Mouse (Mus musculus): Measurements from ENCODE around the gene Slc2a1. TPM values are rescaled to one million over a fixed set of nuclear protein-coding genes. Genes with fewer than 3 reads are reported as not detected.

The Slc2a1 gene
- polyA plus RNA-seq, 1 experiment, result 215 TPM

- Histone ChIP-seq H3K27me3 (ENCODE audit: control insufficient read depth) (peaks cover 31% of the 10 kb centered on the region), H3K9me3 (ENCODE audit: control insufficient read depth, low read length) (peaks cover 4% of the 10 kb centered on the region), H3K4me1 (ENCODE audit: control insufficient read depth) (peaks cover 3% of the 10 kb centered on the region), H3K4me3 (replicated peaks) (no peak overlapping the region), H3K36me3 (ENCODE audit: control insufficient read depth) (no peaks in the 10 kb centered on the region)
- TF ChIP-seq TAL1 (IDR thresholded peaks at IDR 0.05; ENCODE audit: low read length) (no peak), GATA1 (IDR thresholded peaks at IDR 0.05; ENCODE audit: low read length) (no peak)
These were observed 38.8 kb downstream of the Slc2a1 start for GRCm38 (mm10) chr4:119147347-119147746.

- Histone ChIP-seq H3K4me3 (replicated peaks) (no peak overlapping the region), H3K36me3 (ENCODE audit: control insufficient read depth) (no peaks in the 10 kb centered on the region), H3K27me3 (ENCODE audit: control insufficient read depth) (peaks cover 27% of the 10 kb centered on the region), H3K4me1 (ENCODE audit: control insufficient read depth) (no peaks in the 10 kb centered on the region; the same call in 1 of the 2 replicates), H3K9me3 (ENCODE audit: control insufficient read depth, low read length) (peaks cover 4% of the 10 kb centered on the region)
- TF ChIP-seq TAL1 (IDR thresholded peaks at IDR 0.05; ENCODE audit: low read length) (no peak), GATA1 (IDR thresholded peaks at IDR 0.05; ENCODE audit: low read length) (no peak)
These were observed 40.2 kb downstream of the Slc2a1 start for GRCm38 (mm10) chr4:119148741-119149140.

GRCm38 (mm10) chr4:119157186-119157585 is 48.7 kb downstream of the Slc2a1 start:
- no peaks in the 10 kb centered on the region for H3K36me3 ChIP-seq (ENCODE audit: control insufficient read depth)
- H3K27me3 ChIP-seq (ENCODE audit: control insufficient read depth), result peaks cover 11% of the 10 kb centered on the region
- no peak for TF ChIP-seq GATA1 (IDR thresholded peaks at IDR 0.05; ENCODE audit: low read length)
- TF ChIP-seq TAL1 (IDR thresholded peaks at IDR 0.05; ENCODE audit: low read length), result no peak
- no peaks in the 10 kb centered on the region; the same call in 1 of the 2 replicates for H3K9me3 ChIP-seq (ENCODE audit: control insufficient read depth, low read length)
- H3K4me1 ChIP-seq (ENCODE audit: control insufficient read depth), result no peaks in the 10 kb centered on the region
- no peak overlapping the region for H3K4me3 ChIP-seq (replicated peaks)

GRCm38 (mm10) chr4:119157891-119158290 is 49.4 kb downstream of the Slc2a1 start:
- H3K36me3 ChIP-seq (ENCODE audit: control insufficient read depth), result no peaks in the 10 kb centered on the region
- H3K4me3 ChIP-seq (replicated peaks), result no peak overlapping the region
- no peaks in the 10 kb centered on the region for H3K4me1 ChIP-seq (ENCODE audit: control insufficient read depth)
- no peaks in the 10 kb centered on the region; the same call in 1 of the 2 replicates for H3K9me3 ChIP-seq (ENCODE audit: control insufficient read depth, low read length)
- H3K27me3 ChIP-seq (ENCODE audit: control insufficient read depth), result peaks cover 11% of the 10 kb centered on the region
- no peak for TF ChIP-seq GATA1 (IDR thresholded peaks at IDR 0.05; ENCODE audit: low read length)
- no peak for TF ChIP-seq TAL1 (IDR thresholded peaks at IDR 0.05; ENCODE audit: low read length)

- TF ChIP-seq TAL1 (IDR thresholded peaks at IDR 0.05; ENCODE audit: low read length), result no peak
- TF ChIP-seq GATA1 (IDR thresholded peaks at IDR 0.05; ENCODE audit: low read length), result no peak
- no peaks in the 10 kb centered on the region; the same call in 1 of the 2 replicates for H3K9me3 ChIP-seq (ENCODE audit: control insufficient read depth, low read length)
- H3K27me3 ChIP-seq (ENCODE audit: control insufficient read depth), result no peaks in the 10 kb centered on the region
- peaks cover 3% of the 10 kb centered on the region for H3K4me1 ChIP-seq (ENCODE audit: control insufficient read depth)
- no peaks in the 10 kb centered on the region for H3K36me3 ChIP-seq (ENCODE audit: control insufficient read depth)
- no peak overlapping the region for H3K4me3 ChIP-seq (replicated peaks)
These were observed 52.8 kb downstream of the Slc2a1 start for GRCm38 (mm10) chr4:119161358-119161757.

GRCm38 (mm10) chr4:119162990-119163389 is 54.5 kb downstream of the Slc2a1 start:
- no peaks in the 10 kb centered on the region; the same call in 1 of the 2 replicates for H3K9me3 ChIP-seq (ENCODE audit: control insufficient read depth, low read length)
- no peaks in the 10 kb centered on the region for H3K27me3 ChIP-seq (ENCODE audit: control insufficient read depth)
- peaks cover 6% of the 10 kb centered on the region for H3K4me1 ChIP-seq (ENCODE audit: control insufficient read depth)
- H3K36me3 ChIP-seq (ENCODE audit: control insufficient read depth), result no peaks in the 10 kb centered on the region
- H3K4me3 ChIP-seq (replicated peaks), result no peak overlapping the region
- TF ChIP-seq GATA1 (IDR thresholded peaks at IDR 0.05; ENCODE audit: low read length) (no peak), TAL1 (IDR thresholded peaks at IDR 0.05; ENCODE audit: low read length) (no peak)

GRCm38 (mm10) chr4:119165916-119166315 is 57.4 kb downstream of the Slc2a1 start:
- Histone ChIP-seq H3K9me3 (ENCODE audit: control insufficient read depth, low read length) (no peaks in the 10 kb centered on the region), H3K36me3 (ENCODE audit: control insufficient read depth) (peaks cover 28% of the 10 kb centered on the region), H3K4me1 (ENCODE audit: control insufficient read depth) (peaks cover 18% of the 10 kb centered on the region), H3K27me3 (ENCODE audit: control insufficient read depth) (no peaks in the 10 kb centered on the region), H3K4me3 (replicated peaks) (no peak overlapping the region)
- TF ChIP-seq TAL1 (IDR thresholded peaks at IDR 0.05; ENCODE audit: low read length) (no peak), GATA1 (IDR thresholded peaks at IDR 0.05; ENCODE audit: low read length) (no peak)

GRCm38 (mm10) chr4:119167068-119167467 is 58.6 kb downstream of the Slc2a1 start:
- H3K4me1 ChIP-seq (ENCODE audit: control insufficient read depth), result peaks cover 24% of the 10 kb centered on the region
- H3K27me3 ChIP-seq (ENCODE audit: control insufficient read depth), result no peaks in the 10 kb centered on the region

GRCm38 (mm10) chr4:119167663-119168062 is 59.2 kb downstream of the Slc2a1 start:
- Histone ChIP-seq H3K27me3 (ENCODE audit: control insufficient read depth) (no peaks in the 10 kb centered on the region), H3K4me3 (replicated peaks) (no peak overlapping the region), H3K4me1 (ENCODE audit: control insufficient read depth) (peaks cover 28% of the 10 kb centered on the region), H3K9me3 (ENCODE audit: control insufficient read depth, low read length) (no peaks in the 10 kb centered on the region), H3K36me3 (ENCODE audit: control insufficient read depth) (peaks cover 39% of the 10 kb centered on the region)
- no peak for TF ChIP-seq GATA1 (IDR thresholded peaks at IDR 0.05; ENCODE audit: low read length)
- no peak for TF ChIP-seq TAL1 (IDR thresholded peaks at IDR 0.05; ENCODE audit: low read length)

More at GRCm38 (mm10) chr4:119167068-119167467, 58.6 kb downstream of the Slc2a1 start:
- H3K9me3 ChIP-seq (ENCODE audit: control insufficient read depth, low read length), result no peaks in the 10 kb centered on the region
- TF ChIP-seq TAL1 (IDR thresholded peaks at IDR 0.05; ENCODE audit: low read length) (no peak), GATA1 (IDR thresholded peaks at IDR 0.05; ENCODE audit: low read length) (no peak)
- peaks cover 37% of the 10 kb centered on the region for H3K36me3 ChIP-seq (ENCODE audit: control insufficient read depth)
- H3K4me3 ChIP-seq (replicated peaks), result no peak overlapping the region
